Mouse (Mus musculus) stomach, embryonic 14.5 days (tissue): ENCODE measurements at regions not wholly inside any gene's neighbourhood (a gene's known extent, or its start where the extent isn't known, plus 50 kb on each side); places are given as distances from the start of the nearest gene placed in this dataset.

Experiments
- ATAC-seq: fragments of 200-750 bp; cut with Nextera tagmentation; 2 replicates; pipeline ENCODE4 v1.8.0; 2017; ENCODE audit warnings: low read depth, moderate TSS enrichment; ENCODE audit not compliant: insufficient number of reproducible peaks, insufficient read depth, low FRiP score
- H3K27ac ChIP-seq: fragments of 300-500 bp; sonication (generic); 2 replicates; pipeline ENCODE4 v1.5.1; 2014; ENCODE audit warnings: mild to moderate bottlenecking, low read length, moderate library complexity, mixed read lengths
- H3K27me3 ChIP-seq: fragments of 300-500 bp; sonication (generic); 2 replicates; pipeline ENCODE4 v1.6.1; 2014; ENCODE audit warnings: low read length, control low read depth, mixed read lengths; ENCODE audit not compliant: control insufficient read depth, insufficient read depth
- H3K36me3 ChIP-seq: fragments of 300-500 bp; sonication (generic); 2 replicates; pipeline ENCODE4 v1.6.1; 2014; ENCODE audit warnings: mild to moderate bottlenecking, control low read depth, low read length, moderate library complexity, mixed read lengths; ENCODE audit not compliant: control insufficient read depth, insufficient read depth
- H3K4me1 ChIP-seq: fragments of 300-500 bp; sonication (generic); 2 replicates; pipeline ENCODE4 v1.6.1; 2014; ENCODE audit warnings: low read length, control low read depth, mixed read lengths; ENCODE audit not compliant: control insufficient read depth, insufficient read depth
- H3K4me2 ChIP-seq: fragments of 300-500 bp; sonication (generic); replicated peaks from 2 replicates; pipeline ENCODE4 v1.6.1; 2014; ENCODE audit warnings: low read depth, low read length, control low read depth
- H3K4me3 ChIP-seq: fragments of 300-500 bp; sonication (generic); 2 replicates; pipeline ENCODE4 v1.5.1; 2014; ENCODE audit warnings: low read depth, low read length, control low read depth
- H3K9ac ChIP-seq: fragments of 300-500 bp; sonication (generic); replicated peaks from 2 replicates; pipeline ENCODE4 v1.6.1; 2014; ENCODE audit warnings: low read depth, mild to moderate bottlenecking, control low read depth, low read length, moderate library complexity, mixed read lengths
- H3K9me3 ChIP-seq: fragments of 300-500 bp; sonication (generic); 2 replicates; pipeline ENCODE4 v1.6.1; 2016; ENCODE audit warnings: low read depth, low read length, control low read depth; ENCODE audit not compliant: control insufficient read depth
- WGBS: fragments of 180-500 bp; shearing (Covaris S2); extraction: QIAGEN DNeasy Blood & Tissue Kit; methylation state at CpG from one replicate; pipeline ENCODE4 v1.1.7; 2014; 5-methylcytosine and 5-hydroxymethylcytosine counted together

GRCm38 (mm10) chr13:47818924-47819564 lies 442.0 kb upstream of the Id4 start:
- no peaks in the 10 kb centered on the region for H3K27me3 ChIP-seq
- no peak overlapping the region for H3K4me3 ChIP-seq
- H3K9me3 ChIP-seq = no peaks in the 10 kb centered on the region
- H3K9ac ChIP-seq = no peak overlapping the region
- H3K27ac ChIP-seq = peak overlapping the region; percentile 27; the same call in 1 of the 2 replicates
- no peaks in the 10 kb centered on the region for H3K4me1 ChIP-seq
- no peaks in the 10 kb centered on the region for H3K36me3 ChIP-seq
- peak; percentile 81 for ATAC-seq
- 49% methylated on average over 9 of the region's 9 CpGs for WGBS
- H3K4me2 ChIP-seq = no peak overlapping the region

- ATAC-seq = no peak
- Histone ChIP-seq H3K27me3 (no peaks in the 10 kb centered on the region), H3K4me3 (no peak overlapping the region), H3K4me2 (no peak overlapping the region), H3K36me3 (no peaks in the 10 kb centered on the region), H3K4me1 (no peaks in the 10 kb centered on the region), H3K9ac (no peak overlapping the region), H3K9me3 (no peaks in the 10 kb centered on the region), H3K27ac (no peak overlapping the region)
- 43% methylated on average over 9 of the region's 9 CpGs for WGBS
Observed at GRCm38 (mm10) chr13:47836491-47836890, 424.5 kb upstream of the Id4 start.

GRCm38 (mm10) chr13:47842418-47842817 lies 418.6 kb upstream of the Id4 start:
- WGBS = 85% methylated on average over 8 of the region's 8 CpGs
- H3K27me3 ChIP-seq = no peaks in the 10 kb centered on the region
- no peaks in the 10 kb centered on the region for H3K9me3 ChIP-seq
- no peak overlapping the region for H3K4me2 ChIP-seq
- no peak overlapping the region for H3K27ac ChIP-seq
- no peak overlapping the region for H3K9ac ChIP-seq
- H3K4me3 ChIP-seq = no peak overlapping the region
- H3K36me3 ChIP-seq = no peaks in the 10 kb centered on the region
- no peak for ATAC-seq
- H3K4me1 ChIP-seq = 0 out of 2 replicates have a peak, but pooled peaks cover 3% of the 10 kb centered on the region

- H3K4me3 ChIP-seq = no peak overlapping the region
- no peaks in the 10 kb centered on the region for H3K9me3 ChIP-seq
- H3K27me3 ChIP-seq = no peaks in the 10 kb centered on the region
- WGBS = 59% methylated on average over 9 of the region's 9 CpGs
- H3K4me1 ChIP-seq = 0 out of 2 replicates have a peak, but pooled peaks cover 3% of the 10 kb centered on the region
- no peaks in the 10 kb centered on the region for H3K36me3 ChIP-seq
- no peak for ATAC-seq
- H3K4me2 ChIP-seq = no peak overlapping the region
- H3K9ac ChIP-seq = no peak overlapping the region
- H3K27ac ChIP-seq = no peak overlapping the region
Observed at GRCm38 (mm10) chr13:47843011-47843410, 418.0 kb upstream of the Id4 start.

- Histone ChIP-seq H3K4me2 (no peak overlapping the region), H3K27ac (no peak overlapping the region)
- peak; percentile 61; the same call in 1 of the 2 replicates for ATAC-seq
Observed at GRCm38 (mm10) chr13:47843541-47844267, 417.3 kb upstream of the Id4 start.

GRCm38 (mm10) chr13:47846713-47847112 lies 414.3 kb upstream of the Id4 start:
- H3K4me2 ChIP-seq = no peak overlapping the region
- no peaks in the 10 kb centered on the region for H3K27me3 ChIP-seq
- 94% methylated on average over 3 of the region's 3 CpGs for WGBS
- H3K4me1 ChIP-seq = 0 out of 2 replicates have a peak, but pooled peaks cover 3% of the 10 kb centered on the region
- no peaks in the 10 kb centered on the region for H3K36me3 ChIP-seq
- no peak overlapping the region for H3K9ac ChIP-seq
- H3K27ac ChIP-seq = no peak overlapping the region
- H3K9me3 ChIP-seq = no peaks in the 10 kb centered on the region
- ATAC-seq = no peak
- H3K4me3 ChIP-seq = no peak overlapping the region

More at GRCm38 (mm10) chr13:47843541-47844267, 417.3 kb upstream of the Id4 start:
- no peak overlapping the region for H3K9ac ChIP-seq
- no peak overlapping the region for H3K4me3 ChIP-seq
- no peaks in the 10 kb centered on the region for H3K9me3 ChIP-seq
- H3K36me3 ChIP-seq = no peaks in the 10 kb centered on the region
- 0 out of 2 replicates have a peak, but pooled peaks cover 3% of the 10 kb centered on the region for H3K4me1 ChIP-seq
- no peaks in the 10 kb centered on the region for H3K27me3 ChIP-seq
- WGBS = 52% methylated on average over 13 of the region's 13 CpGs

- Histone ChIP-seq H3K4me3 (no peak overlapping the region), H3K9me3 (no peaks in the 10 kb centered on the region), H3K9ac (no peak overlapping the region), H3K27me3 (no peaks in the 10 kb centered on the region), H3K4me2 (no peak overlapping the region), H3K4me1 (no peaks in the 10 kb centered on the region), H3K27ac (no peak overlapping the region), H3K36me3 (no peaks in the 10 kb centered on the region)
- ATAC-seq = no peak
- WGBS = 50% methylated on average over 11 of the region's 11 CpGs
Observed at GRCm38 (mm10) chr13:47848371-47849188, 412.4 kb upstream of the Id4 start.

- no peak for ATAC-seq
- 11% methylated on average over 22 of the region's 22 CpGs for WGBS
- H3K4me1 ChIP-seq = 0 out of 2 replicates have a peak, but pooled peaks cover 5% of the 10 kb centered on the region
- H3K4me2 ChIP-seq = peak overlapping the region; percentile 25; the same call in 1 of the 2 replicates
- no peak overlapping the region for H3K4me3 ChIP-seq
- H3K9me3 ChIP-seq = no peaks in the 10 kb centered on the region
- H3K9ac ChIP-seq = no peak overlapping the region
- no peak overlapping the region for H3K27ac ChIP-seq
- H3K36me3 ChIP-seq = no peaks in the 10 kb centered on the region
- H3K27me3 ChIP-seq = no peaks in the 10 kb centered on the region
Observed at GRCm38 (mm10) chr13:47855422-47856108, 405.5 kb upstream of the Id4 start.
